Mouse (Mus musculus): ENCODE data around the gene Pyroxd2.
"Not testable (repeated sequence)": the region's sequence is repeated elsewhere in the genome, so short reads cannot be mapped to it uniquely, and the experiment has no call there.

The Pyroxd2 gene

DNA sequence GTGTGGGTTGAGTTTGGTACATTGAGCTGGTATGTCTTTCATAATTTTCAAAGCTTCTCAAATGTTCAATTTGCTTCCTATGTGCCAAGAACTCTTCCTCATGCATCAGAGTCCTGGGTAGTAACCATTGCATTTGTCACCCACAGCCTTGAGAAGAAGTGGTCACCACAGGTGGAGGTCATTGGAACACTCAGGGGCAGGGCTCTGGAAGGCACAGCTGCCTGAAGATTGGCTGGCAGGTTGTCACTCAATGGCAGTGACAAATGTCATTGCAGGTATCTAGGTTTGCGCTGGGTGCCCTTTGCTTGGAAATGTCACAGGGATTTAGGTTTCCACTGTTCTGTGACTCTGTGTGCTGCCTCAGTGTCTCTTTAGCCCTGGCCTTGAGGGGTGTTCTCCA lies 62.3 kb downstream of the Pyroxd2 start:
- no peak for DNase-seq (ENCODE audit: low read depth, low spot score)

DNA sequence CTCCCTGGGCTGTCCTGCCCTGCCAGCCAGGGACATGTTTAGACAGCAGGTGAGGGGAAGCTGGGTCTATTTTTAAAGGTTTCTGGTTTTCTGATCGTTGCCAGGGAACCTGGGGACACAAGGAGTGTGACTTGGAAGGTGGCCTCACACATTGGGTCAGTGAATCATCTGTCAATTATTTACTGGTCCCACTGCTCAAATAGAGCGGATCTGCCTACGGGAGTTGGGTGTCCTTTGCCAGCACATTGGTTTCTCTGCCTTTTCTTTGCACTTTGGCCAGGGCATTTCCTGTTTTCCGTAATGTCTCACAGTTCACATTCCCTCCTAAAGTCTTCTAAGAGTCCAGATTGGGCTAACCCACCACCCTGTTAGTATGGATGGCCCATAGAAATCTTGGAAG lies 62.8 kb downstream of the Pyroxd2 start:
- DNase-seq (ENCODE audit: low read depth, low spot score) = no peak

DNA sequence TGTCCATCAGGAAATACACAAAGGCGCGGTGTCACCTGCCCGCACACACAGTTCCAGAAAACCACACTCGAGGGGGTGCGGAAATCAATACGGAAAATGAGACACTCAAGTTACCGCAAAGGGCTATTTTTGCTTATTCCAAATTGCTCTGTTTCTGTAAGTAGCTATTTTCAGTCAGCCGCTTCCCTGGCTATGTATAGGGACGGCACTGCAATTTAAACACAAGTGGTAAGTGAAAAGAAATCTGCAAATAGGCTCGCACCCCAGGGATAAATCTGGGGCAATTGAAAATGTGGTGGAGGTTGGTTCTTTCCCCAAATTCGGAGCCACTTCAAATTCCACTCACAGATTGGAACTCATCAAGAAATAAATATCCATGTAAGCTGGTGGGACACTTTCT lies 63.3 kb downstream of the Pyroxd2 start:
- DNase-seq (ENCODE audit: low read depth, low spot score) = no peak

DNA sequence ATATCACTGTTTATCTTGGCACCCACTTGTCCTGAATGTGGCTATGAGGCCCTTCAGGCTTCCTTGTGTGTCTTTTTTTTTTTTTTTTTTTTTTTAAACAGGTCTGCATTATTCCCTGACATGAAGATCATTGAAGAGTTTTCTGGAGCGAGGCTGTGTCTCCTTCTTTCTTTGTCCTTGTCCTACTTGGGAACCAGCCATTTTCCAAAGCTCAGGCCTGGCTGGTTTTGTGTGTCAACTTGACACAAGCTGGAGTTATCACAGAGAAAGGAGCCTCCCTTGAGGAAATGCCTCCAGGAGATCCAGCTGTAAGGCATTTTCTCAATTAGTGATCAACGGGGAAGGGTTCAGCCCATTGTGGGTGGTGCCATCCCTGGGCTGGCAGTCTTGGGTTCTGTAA lies 69.8 kb downstream of the Pyroxd2 start:
- not testable (repeated sequence) for DNase-seq (ENCODE audit: low read depth, low spot score)

DNA sequence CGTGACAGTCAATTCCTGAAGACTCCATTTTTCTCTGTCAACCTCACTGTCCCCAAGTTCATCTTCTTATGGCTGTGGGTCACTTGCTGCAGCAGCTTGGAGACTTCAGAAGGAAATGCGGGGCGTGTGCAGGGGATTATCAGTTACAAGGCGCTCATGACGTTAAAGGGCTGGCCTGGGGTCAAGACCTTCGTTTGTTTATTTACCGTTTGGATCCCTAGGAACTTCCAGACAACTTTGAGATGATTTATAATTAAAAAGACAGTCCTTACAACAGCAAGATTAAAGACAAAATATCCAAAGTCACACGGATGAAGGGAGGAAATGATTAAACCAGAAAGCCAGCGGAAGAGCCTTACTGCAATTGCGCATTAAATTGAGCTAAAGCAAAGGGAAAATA lies 74.4 kb downstream of the Pyroxd2 start:
- DNase-seq (ENCODE audit: low read depth, low spot score) = no peak

DNA sequence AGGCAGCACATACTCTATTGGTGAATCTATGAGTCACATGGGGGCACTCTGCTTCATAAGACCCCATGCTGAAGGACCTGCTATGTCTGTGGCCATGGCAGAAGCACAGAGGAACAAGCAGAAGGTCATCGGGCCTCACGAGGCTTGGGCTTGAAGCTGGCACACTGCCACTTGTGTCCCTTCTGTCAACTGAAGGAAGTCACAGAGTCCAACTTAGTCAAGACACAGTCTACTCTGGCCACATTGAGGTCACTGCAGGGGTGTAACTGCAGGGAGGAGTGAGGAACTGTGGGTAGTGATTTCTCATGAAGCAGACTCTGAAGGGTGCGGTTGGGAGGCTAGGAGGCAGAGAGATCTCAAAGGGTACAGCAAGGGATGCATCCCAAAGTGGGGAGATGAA lies 75.1 kb downstream of the Pyroxd2 start:
- no peak for DNase-seq (ENCODE audit: low read depth, low spot score)

DNA sequence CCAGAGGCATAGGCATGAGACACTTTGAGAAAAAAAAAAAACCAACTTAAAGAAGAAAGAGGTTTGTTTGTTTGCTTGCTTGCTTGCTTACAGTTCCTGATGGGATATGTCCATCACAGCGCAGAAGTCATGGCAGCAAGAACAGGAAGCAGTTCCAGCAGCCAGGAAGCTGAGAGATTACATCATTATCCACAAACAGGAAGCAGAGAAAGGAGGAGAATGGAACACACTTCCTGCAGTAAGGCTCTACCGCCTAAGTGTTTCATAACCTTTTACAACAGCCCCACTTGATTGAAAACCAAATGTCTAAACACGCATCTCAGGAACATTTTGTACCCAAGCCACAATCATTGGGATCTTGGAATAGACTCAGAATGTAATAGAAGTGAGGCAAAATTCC lies 75.6 kb downstream of the Pyroxd2 start:
- no peak for DNase-seq (ENCODE audit: low read depth, low spot score)

Measured in 3T3-L1 (cell line).